Mouse (Mus musculus): Measurements from ENCODE around the gene Olfr157.
A peak's percentile ranks its signal among the peaks of the same experiment; 100 is the strongest.

Gene Olfr157

GRCm38 (mm10) chr4:43840101-43840500, at the start of gene Olfr157:
TSS of gene Olfr157 (minus strand) at chr4:43840201.
- no peak for DNase-seq (ENCODE audit: low read depth, low spot score)

GRCm38 (mm10) chr4:43884196-43884595, 44.2 kb upstream of the Olfr157 start:
- no peak for DNase-seq (ENCODE audit: low read depth, low spot score)

GRCm38 (mm10) chr4:43879566-43879965, 39.6 kb upstream of the Olfr157 start:
- DNase-seq (ENCODE audit: low read depth, low spot score): no peak

- no peak for DNase-seq (ENCODE audit: low read depth, low spot score)
Measured at GRCm38 (mm10) chr4:43878121-43878776, 38.2 kb upstream of the Olfr157 start.

- DNase-seq (ENCODE audit: low read depth, low spot score): no peak
Measured at GRCm38 (mm10) chr4:43877230-43877629, 37.2 kb upstream of the Olfr157 start.

GRCm38 (mm10) chr4:43875919-43876411, 36.0 kb upstream of the Olfr157 start:
- DNase-seq (ENCODE audit: low read depth, low spot score): peak; percentile 19

GRCm38 (mm10) chr4:43875160-43875918, 35.3 kb upstream of the Olfr157 start, which contains the start of gene Reck:
TSS of gene Reck (plus strand) at chr4:43875530.
- peak; percentile 78 for DNase-seq (ENCODE audit: low read depth, low spot score)

GRCm38 (mm10) chr4:43874501-43874900, 34.5 kb upstream of the Olfr157 start:
- no peak for DNase-seq (ENCODE audit: low read depth, low spot score)

GRCm38 (mm10) chr4:43869821-43870220, 29.8 kb upstream of the Olfr157 start:
- no peak for DNase-seq (ENCODE audit: low read depth, low spot score)

- no peak for DNase-seq (ENCODE audit: low read depth, low spot score)
Measured at GRCm38 (mm10) chr4:43863298-43863697, 23.3 kb upstream of the Olfr157 start.

- peak; percentile 63 for DNase-seq (ENCODE audit: low read depth, low spot score)
Measured at GRCm38 (mm10) chr4:43860744-43861519, 20.9 kb upstream of the Olfr157 start.

GRCm38 (mm10) chr4:43859886-43860285, 19.9 kb upstream of the Olfr157 start:
- no peak for DNase-seq (ENCODE audit: low read depth, low spot score)

- DNase-seq (ENCODE audit: low read depth, low spot score): no peak
Measured at GRCm38 (mm10) chr4:43854101-43854500, 14.1 kb upstream of the Olfr157 start.

- no peak for DNase-seq (ENCODE audit: low read depth, low spot score)
Measured at GRCm38 (mm10) chr4:43851265-43851664, 11.3 kb upstream of the Olfr157 start, which contains the start of gene Olfr155. TSS of gene Olfr155 (plus strand) at chr4:43851565.

GRCm38 (mm10) chr4:43838326-43838725, 1.7 kb downstream of the Olfr157 start:
- no peak for DNase-seq (ENCODE audit: low read depth, low spot score)

- DNase-seq (ENCODE audit: low read depth, low spot score): peak; percentile 70
Measured at GRCm38 (mm10) chr4:43834749-43835148, 5.3 kb downstream of the Olfr157 start.

GRCm38 (mm10) chr4:43833752-43834151, 6.2 kb downstream of the Olfr157 start:
- no peak for DNase-seq (ENCODE audit: low read depth, low spot score)

GRCm38 (mm10) chr4:43832031-43832430, 8.0 kb downstream of the Olfr157 start:
- no peak for DNase-seq (ENCODE audit: low read depth, low spot score)

GRCm38 (mm10) chr4:43828806-43829205, 11.2 kb downstream of the Olfr157 start:
- DNase-seq (ENCODE audit: low read depth, low spot score): no peak

- DNase-seq (ENCODE audit: low read depth, low spot score): no peak
Measured at GRCm38 (mm10) chr4:43823845-43824337, 16.1 kb downstream of the Olfr157 start, which contains the start of gene Olfr156. TSS of gene Olfr156 (minus strand) at chr4:43823895.

- peak; percentile 74 for DNase-seq (ENCODE audit: low read depth, low spot score)
Measured at GRCm38 (mm10) chr4:43822896-43823550, 17.0 kb downstream of the Olfr157 start.
